Mouse (Mus musculus) left cerebral cortex, adult 11 months (tissue): ENCODE data around the gene Tsc22d4.
A peak's percentile ranks its signal among the peaks of the same experiment; 100 is the strongest.

ENCODE experiments used
- DNase-seq: peaks from one replicate; pipeline ENCODE4 v3.0.0; 2022; ENCODE audit warnings: low spot score

The Tsc22d4 gene

GRCm38 (mm10) chr5:137764609-137765340 is 19.2 kb downstream of the Tsc22d4 start:
- no peak for DNase-seq

- DNase-seq = no peak
These were observed 20.7 kb downstream of the Tsc22d4 start for GRCm38 (mm10) chr5:137766270-137766669.

DNA sequence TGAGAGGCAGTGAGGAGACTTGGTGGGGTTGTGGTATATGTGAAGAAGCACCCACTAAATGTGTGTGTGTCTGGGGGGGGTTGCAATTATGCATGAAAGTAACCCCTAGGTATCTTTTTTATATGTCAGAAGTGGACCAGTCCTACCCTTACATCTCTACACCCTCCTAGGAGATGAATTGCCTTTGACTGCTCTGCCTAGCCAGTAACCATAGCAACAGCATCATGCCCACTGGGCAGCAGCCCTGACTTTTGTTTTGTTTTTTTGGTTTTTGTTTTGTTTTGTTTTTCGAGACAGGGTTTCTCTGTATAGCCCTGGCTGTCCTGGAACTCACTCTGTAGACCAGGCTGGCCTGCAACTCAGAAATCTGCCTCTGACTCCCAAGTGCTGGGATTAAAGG is 22.9 kb downstream of the Tsc22d4 start:
- no peak for DNase-seq

DNA sequence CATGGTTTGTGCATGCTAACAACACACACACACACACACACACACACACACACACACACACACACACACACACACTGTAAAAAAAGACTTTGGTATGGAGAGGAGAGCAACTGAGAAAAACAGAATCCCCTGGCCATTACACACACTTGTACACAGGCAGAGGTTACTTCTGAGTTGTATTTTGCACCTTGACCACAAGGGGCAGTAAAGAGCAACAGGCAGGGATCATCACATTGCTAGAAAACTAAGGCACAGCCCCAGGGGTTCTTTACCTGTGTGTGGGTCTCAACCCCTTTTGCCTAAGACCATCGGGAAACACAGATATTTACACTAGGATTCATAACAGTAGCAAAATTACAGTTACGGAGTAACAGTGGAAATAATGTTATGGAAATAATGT is 25.2 kb downstream of the Tsc22d4 start:
- no peak for DNase-seq

- no peak for DNase-seq
These were observed 27.2 kb downstream of the Tsc22d4 start for GRCm38 (mm10) chr5:137772755-137773154.

DNA sequence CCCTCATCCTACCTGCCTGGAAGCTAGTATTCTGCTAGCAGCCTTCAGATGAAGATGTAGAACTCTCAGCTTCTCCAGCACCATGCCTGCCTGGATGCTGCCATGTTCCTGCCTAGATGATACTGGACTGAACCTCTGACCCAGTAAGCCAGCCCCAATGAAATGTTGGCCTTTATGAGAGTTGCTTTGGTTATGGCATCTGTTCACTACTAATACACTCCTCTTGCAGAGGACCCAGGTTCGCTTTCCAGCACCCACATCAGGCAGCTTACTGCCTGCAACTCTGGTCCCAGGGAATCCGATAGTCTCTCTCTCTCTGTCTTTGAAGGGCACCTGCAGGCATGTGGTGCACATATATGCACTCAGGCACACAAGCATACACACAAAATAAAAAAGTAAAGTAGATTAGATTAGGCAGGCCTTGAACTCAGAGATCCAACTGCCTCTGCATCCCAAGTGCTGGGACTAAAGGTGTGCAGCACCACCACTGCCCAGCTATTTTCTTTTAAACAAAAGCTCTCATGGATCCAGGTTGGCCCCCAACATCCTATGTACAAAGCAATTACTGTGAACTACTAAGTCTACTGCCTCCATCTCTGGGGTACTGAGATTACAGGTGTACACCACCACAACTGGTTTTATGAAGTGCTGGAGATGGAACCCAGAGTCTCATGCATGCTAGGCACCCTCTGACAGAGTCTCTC is 30.2 kb downstream of the Tsc22d4 start:
- no peak for DNase-seq

GRCm38 (mm10) chr5:137776408-137776918 is 30.9 kb downstream of the Tsc22d4 start:
- no peak for DNase-seq

DNA sequence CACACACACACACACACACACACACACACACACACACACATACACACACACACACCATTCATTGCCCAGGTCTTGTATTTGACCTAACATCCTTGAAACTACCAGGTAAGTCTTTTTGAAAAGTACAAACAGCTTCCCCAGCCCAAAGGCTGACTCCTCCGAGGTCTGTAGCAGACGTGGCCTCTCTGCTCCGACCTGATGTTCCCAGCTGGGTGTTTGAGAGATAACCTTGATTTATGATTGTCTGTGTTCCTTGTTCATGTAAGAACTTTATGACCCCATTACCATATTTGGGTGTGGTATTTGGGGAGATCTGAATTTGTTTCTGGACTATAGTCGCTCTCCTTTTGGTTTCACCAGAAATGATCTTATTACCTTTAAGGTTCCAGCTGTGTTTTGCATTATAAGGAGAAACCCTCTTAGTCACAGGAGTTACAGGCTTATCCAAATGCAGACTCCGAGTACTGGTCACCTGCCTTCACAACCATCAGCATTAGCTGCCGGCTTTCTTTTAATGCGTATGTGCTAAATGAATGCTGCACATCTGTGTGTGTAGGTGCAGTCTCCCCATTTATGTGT is 31.8 kb downstream of the Tsc22d4 start:
- DNase-seq = no peak

DNA sequence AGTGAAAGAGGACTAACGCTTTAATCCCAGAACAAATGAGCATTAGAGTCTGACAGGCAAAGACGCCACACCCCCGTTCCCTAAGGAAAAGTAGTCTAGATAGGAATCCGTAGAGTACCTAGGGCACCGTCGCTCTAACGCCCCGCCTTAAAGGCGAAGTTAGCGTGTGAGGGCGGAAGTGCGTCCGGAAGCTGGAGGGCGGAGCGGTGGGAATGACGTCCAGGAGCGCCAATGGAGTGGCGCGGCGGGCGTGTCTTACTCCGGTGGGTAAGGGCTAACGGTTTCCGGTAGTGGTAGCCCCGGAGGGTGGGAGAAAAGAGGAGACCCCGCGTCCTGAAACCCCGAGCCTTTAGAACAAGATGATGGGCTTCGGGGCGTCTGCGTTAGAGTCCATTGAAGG is 33.1 kb downstream of the Tsc22d4 start, which contains the start of gene Ppp1r35:
Gene Ppp1r35 (plus strand): TSS at position 215 of the 400 bp plus-strand sequence.
- peak; percentile 94 for DNase-seq

- no peak for DNase-seq
These were observed 33.8 kb downstream of the Tsc22d4 start for GRCm38 (mm10) chr5:137779053-137779933.

DNA sequence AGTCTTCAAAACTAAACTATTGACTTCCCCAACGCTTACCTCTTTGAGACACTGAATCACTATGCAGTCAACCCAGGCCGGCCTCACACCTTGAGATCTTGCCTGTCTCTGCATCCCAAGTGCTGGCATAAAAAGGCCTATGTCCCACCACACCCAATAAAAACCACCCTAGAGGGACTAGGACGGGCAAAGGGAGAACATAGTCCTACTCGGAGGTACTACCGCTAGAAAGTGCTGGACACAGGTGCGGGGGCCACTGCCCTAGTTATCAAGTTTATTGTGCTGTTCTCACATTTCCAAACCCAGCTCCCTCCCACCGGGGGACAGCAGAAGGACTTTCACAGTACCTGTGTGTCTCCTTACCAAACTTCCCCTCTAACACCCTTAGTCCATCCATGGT is 36.1 kb downstream of the Tsc22d4 start:
- no peak for DNase-seq

DNA sequence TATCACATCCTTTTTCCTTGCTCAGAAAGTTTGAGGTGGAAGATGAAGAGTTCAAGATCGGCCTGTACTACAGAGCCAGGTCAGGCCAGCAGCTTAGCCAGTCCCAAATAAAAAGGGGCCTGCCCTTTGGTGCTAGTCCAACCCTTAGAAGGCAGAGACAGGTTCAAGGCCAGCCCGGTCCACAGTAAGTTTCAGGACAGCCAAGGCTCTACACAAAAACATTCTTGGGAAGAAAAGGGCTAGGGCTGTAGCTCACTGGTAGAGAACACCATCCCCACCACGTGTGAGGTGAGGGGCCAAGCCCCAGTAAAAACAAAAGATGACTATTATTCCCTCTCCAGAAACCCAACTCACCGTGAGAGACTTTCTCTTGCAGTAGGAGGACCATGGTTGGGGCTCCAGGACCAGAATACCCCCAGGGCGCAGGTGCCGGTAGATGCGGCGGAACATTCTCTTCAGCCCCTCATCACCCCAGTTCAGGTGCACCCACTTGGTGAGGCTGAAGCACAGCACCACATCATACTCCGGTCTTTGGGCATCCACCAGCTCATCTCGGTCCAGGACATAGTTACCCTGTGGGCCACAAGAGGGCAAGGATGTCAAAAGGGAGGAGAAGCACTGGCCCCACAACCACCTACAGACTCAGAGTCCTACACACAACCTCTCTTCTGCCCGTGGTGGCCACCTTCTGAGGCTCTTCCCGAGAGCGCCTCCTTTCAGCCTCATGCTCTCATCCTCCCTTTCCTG is 37.4 kb downstream of the Tsc22d4 start:
- DNase-seq = no peak

- no peak for DNase-seq
These were observed 38.5 kb downstream of the Tsc22d4 start for GRCm38 (mm10) chr5:137783901-137784540.

DNA sequence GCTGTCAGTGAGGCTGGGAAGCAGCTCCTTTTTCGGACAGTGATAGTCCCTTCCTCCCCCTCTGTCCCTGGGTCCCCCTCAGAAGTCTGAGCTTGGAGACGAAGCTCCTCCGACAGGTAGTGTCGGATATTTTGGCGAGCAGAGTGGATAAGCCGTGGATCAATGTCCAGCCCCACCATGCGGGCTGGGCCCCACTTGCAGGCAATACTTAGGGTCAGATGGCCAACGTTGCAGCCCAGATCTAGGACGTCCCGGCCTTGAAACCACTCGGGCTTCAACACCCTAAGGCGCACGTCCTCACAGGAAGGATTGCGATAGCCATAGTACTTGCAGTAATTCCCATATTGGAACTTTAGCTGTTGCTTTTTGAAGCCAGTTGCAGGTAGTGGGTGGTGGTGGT is 39.0 kb downstream of the Tsc22d4 start:
- no peak for DNase-seq

- no peak for DNase-seq
These were observed 39.9 kb downstream of the Tsc22d4 start for GRCm38 (mm10) chr5:137785164-137786031.

DNA sequence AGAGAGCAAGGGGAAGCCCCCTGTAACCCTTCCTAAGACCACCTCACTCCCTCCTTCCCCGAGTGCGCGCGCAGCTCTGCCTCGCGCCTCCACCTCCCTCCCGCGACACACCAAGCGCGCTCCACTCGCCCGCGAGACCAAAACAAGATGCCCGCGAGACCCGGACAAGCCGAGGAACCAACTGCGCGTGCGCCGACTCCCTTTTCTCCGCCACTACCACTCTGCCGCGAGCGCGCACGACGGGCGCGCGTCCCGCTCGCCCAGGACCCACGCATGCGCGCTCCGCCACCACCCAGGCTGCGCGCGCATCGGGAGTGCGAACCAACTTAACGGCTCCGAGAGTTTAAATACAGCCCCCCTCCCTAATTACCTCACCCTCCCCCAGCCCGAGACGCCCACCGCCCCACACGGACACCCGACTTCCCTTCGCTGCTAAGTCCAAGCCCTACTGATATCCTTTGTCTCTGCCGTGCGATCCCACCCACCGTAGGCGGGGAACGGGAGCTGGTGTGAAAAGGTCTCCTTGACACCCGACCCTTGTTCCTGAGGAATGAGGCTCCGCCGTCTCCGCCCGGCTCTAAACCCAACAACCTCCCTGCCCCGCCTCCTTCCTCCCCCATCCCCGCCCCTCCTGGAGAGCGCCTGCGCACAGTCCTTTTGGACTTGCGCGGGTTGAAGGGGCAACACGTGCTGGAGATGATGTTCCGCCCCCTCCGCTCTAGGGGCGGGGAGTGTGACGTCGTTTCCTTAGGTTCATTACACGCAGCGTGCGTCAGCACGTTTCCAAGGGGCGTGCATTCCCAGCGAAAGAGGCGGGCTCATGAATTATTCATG is 40.8 kb downstream of the Tsc22d4 start:
- DNase-seq = peak; percentile 99

- DNase-seq = peak; percentile 92
These were observed 41.8 kb downstream of the Tsc22d4 start, which contains the start of the genes Mepce and Zcwpw1 for GRCm38 (mm10) chr5:137787151-137787928. TSS of gene Mepce (minus strand) at chr5:137787655. TSS of gene Zcwpw1 (plus strand) at chr5:137787798.

- peak; percentile 49 for DNase-seq
These were observed 42.6 kb downstream of the Tsc22d4 start for GRCm38 (mm10) chr5:137788171-137788570.
